Comparison of ENCODE assay signal across 30 mouse cellular contexts in the genomic region with DNA sequence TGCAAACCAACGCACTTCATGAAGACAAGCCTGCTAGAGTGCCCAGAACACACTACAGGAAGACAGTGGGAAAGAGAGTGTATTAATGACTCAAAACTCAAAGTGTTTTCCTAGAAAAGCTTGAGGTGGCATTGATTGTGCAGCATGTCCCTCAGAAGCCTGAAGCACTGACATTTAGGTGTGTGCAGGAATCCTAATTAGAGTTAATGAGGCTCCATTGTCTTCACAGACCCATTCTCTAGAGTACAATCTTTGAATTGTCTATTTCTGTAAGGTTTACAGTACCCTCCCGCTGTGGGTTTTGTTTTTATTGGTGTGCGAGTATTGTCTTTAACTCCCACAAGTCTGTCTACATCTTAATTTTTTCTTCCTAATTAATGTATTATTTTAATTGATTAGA.
"Had no signal": no experiment of that assay in that cellular context is flagged by ENCODE, and none has a peak within 500 bp of the region (broad histone marks: within the 10 kb centered on the region; RNA-seq: fewer than 3 reads in every experiment).

No protein-coding gene starts in this region.

- H3K27ac ChIP-seq: heart, embryonic 10.5 days; heart, embryonic 13.5 days; heart, embryonic 15.5 days; hindbrain, embryonic 10.5 days; hindbrain, embryonic 12.5 days; hindbrain, embryonic 13.5 days; hindbrain, embryonic 14.5 days; hindbrain, embryonic 15.5 days; hindbrain, postnatal 0 days; intestine, embryonic 15.5 days; kidney, embryonic 15.5 days; kidney, postnatal 0 days; layer of hippocampus, adult 2 months had no signal

- H3K36me3 ChIP-seq: heart, embryonic 10.5 days; heart, embryonic 12.5 days; heart, embryonic 13.5 days; heart, embryonic 15.5 days; hindbrain, embryonic 10.5 days; hindbrain, embryonic 12.5 days; hindbrain, embryonic 13.5 days; hindbrain, embryonic 15.5 days; intestine, embryonic 15.5 days; kidney, embryonic 15.5 days had no signal

- DNase-seq: heart, postnatal 10 days; heart, postnatal 14 days; heart, postnatal 36 days; heart, postnatal 4 days; kidney, adult 11 months; kidney, adult 18-20 months; kidney, adult 2 months; kidney, adult 8-10 months; kidney, adult 9 months; kidney, postnatal 10 days; kidney, postnatal 14 days; kidney, postnatal 25 days; kidney, postnatal 36 days; kidney, postnatal 4 days; layer of hippocampus, adult 9-11 months; layer of hippocampus, postnatal 36 days had no signal

- H3K4me3 ChIP-seq: heart, embryonic 10.5 days; heart, embryonic 12.5 days; heart, embryonic 13.5 days; heart, embryonic 15.5 days; hindbrain, embryonic 10.5 days; hindbrain, embryonic 12.5 days; hindbrain, embryonic 13.5 days; hindbrain, embryonic 15.5 days; intestine, embryonic 15.5 days; kidney, embryonic 15.5 days; layer of hippocampus, adult 2 months had no signal

- H3K27me3 ChIP-seq: heart, embryonic 12.5 days; heart, embryonic 13.5 days; heart, embryonic 15.5 days; hindbrain, embryonic 12.5 days; hindbrain, embryonic 13.5 days; hindbrain, embryonic 15.5 days; intestine, embryonic 15.5 days; kidney, embryonic 15.5 days had no signal

- H3K4me1 ChIP-seq: heart, embryonic 10.5 days; heart, embryonic 12.5 days; heart, embryonic 13.5 days; heart, embryonic 15.5 days; hindbrain, embryonic 10.5 days; hindbrain, embryonic 12.5 days; hindbrain, embryonic 13.5 days; hindbrain, embryonic 15.5 days; intestine, embryonic 15.5 days; kidney, embryonic 15.5 days had no signal
